Mouse (Mus musculus): ENCODE measurements around the gene Mbnl2.

GRCm38 (mm10) chr14:120368914-120369391, 93.5 kb downstream of the Mbnl2 start:
- TF ChIP-seq CTCF (IDR thresholded peaks at IDR 0.05; ENCODE audit: borderline replicate concordance, control insufficient read depth, extremely low read depth, insufficient read depth, low read length, poor library complexity) (no peak), POLR2A (IDR thresholded peaks at IDR 0.05; ENCODE audit: control insufficient read depth, extremely low read depth, insufficient read depth, low read length, poor library complexity) (no peak)

All from thymus, adult 2 months (tissue).